ENCODE assay signal across 27 mouse cellular contexts in genomic region chr6:66975522-66975921, GRCm38 (mm10).
DNase-seq lines count a peak whose midpoint lies in the region; ATAC-seq and TF ChIP-seq lines count a peak whose summit lies in the region.
"Had no signal": no experiment of that assay in that cellular context is flagged by ENCODE, and none has a peak within 500 bp of the region (broad histone marks: within the 10 kb centered on the region; RNA-seq: fewer than 3 reads in every experiment).

No protein-coding gene starts in this region.

- no peak overlapping the region for H3K4me3 ChIP-seq in intestine, postnatal 0 days (ENCODE audit: low read depth, low read length)
- no peak overlapping the region for H3K4me3 ChIP-seq in intestine, embryonic 15.5 days (replicated peaks)
- H3K4me3 ChIP-seq in liver, embryonic 11.5 days (ENCODE audit: low read depth, low read length) = no peak overlapping the region
- H3K4me3 ChIP-seq in liver, embryonic 16.5 days (ENCODE audit: low read depth, low read length) = no peak overlapping the region
- no peak overlapping the region for H3K4me3 ChIP-seq in hindbrain, embryonic 13.5 days
- H3K4me3 ChIP-seq: forebrain, embryonic 10.5 days; forebrain, embryonic 15.5 days; heart, embryonic 15.5 days; lung, embryonic 15.5 days; midbrain, embryonic 12.5 days; neural tube, embryonic 13.5 days had no signal

- peak overlapping the region; percentile 54; the same call in 1 of the 2 replicates for H3K27ac ChIP-seq in intestine, postnatal 0 days (ENCODE audit: low read depth, low read length)
- no peak overlapping the region for H3K27ac ChIP-seq in intestine, embryonic 15.5 days
- H3K27ac ChIP-seq in liver, embryonic 11.5 days (ENCODE audit: low read depth, low read length) = no peak overlapping the region
- 0 out of 2 replicates have a peak overlapping the region, but pooled peaks have one; percentile 10 for H3K27ac ChIP-seq in liver, embryonic 16.5 days (ENCODE audit: low read length)
- no peak overlapping the region for H3K27ac ChIP-seq in hindbrain, embryonic 13.5 days
- H3K27ac ChIP-seq: forebrain, embryonic 10.5 days; forebrain, embryonic 15.5 days; heart, embryonic 15.5 days; hindbrain, embryonic 14.5 days; lung, embryonic 15.5 days; midbrain, embryonic 12.5 days; neural tube, embryonic 13.5 days had no signal

- 0 out of 2 replicates have a peak, but pooled peaks have one; percentile 6 for ATAC-seq in intestine, postnatal 0 days
- ATAC-seq in intestine, embryonic 15.5 days = no peak
- peak; percentile 68 for ATAC-seq in liver, embryonic 11.5 days (replicated peaks; ENCODE audit: low FRiP score)
- peak; percentile 59 for ATAC-seq in liver, embryonic 16.5 days (ENCODE audit: low read depth)
- no peak for ATAC-seq in hindbrain, embryonic 13.5 days (ENCODE audit: low FRiP score)
- ATAC-seq: forebrain, embryonic 15.5 days; inflammation-experienced regulatory T-cells, adult 6 months had no signal

- no peak for DNase-seq in liver, embryonic 11.5 days (ENCODE audit: low spot score)
- no peak for DNase-seq in spleen, adult 12 weeks (ENCODE audit: low spot score)
- DNase-seq in ovary, postnatal 14 days (ENCODE audit: low spot score) = no peak
- DNase-seq: adrenal gland, postnatal 14 days; cerebellum, adult 11 months; cerebellum, adult 9-10 months; cerebellum, postnatal 36 days; gastrocnemius, postnatal 10 days; heart, postnatal 4 days; layer of hippocampus, postnatal 36 days; left cerebral cortex, postnatal 4 days; right cerebral cortex, postnatal 14 days; spleen, adult 18-20 months; thymus, adult 2 months; thymus, postnatal 36 days had no signal

- WGBS in intestine, postnatal 0 days = 76% methylated on average over 4 of the region's 4 CpGs
- WGBS in intestine, embryonic 15.5 days = 93% methylated on average over 4 of the region's 4 CpGs
- 74% methylated on average over 4 of the region's 4 CpGs for WGBS in liver, embryonic 11.5 days
- 37% methylated on average over 4 of the region's 4 CpGs for WGBS in liver, embryonic 16.5 days (ENCODE audit: insufficient replicate concordance)
- WGBS in hindbrain, embryonic 13.5 days = 93% methylated on average over 4 of the region's 4 CpGs

- no peaks in the 10 kb centered on the region for H3K27me3 ChIP-seq in intestine, postnatal 0 days (replicated peaks; ENCODE audit: control insufficient read depth, insufficient read depth, low read length)
- no peaks in the 10 kb centered on the region for H3K27me3 ChIP-seq in intestine, embryonic 15.5 days (replicated peaks)
- H3K27me3 ChIP-seq in liver, embryonic 11.5 days (replicated peaks; ENCODE audit: control insufficient read depth, insufficient read depth, low read length) = no peaks in the 10 kb centered on the region
- H3K27me3 ChIP-seq in liver, embryonic 16.5 days (ENCODE audit: control insufficient read depth, insufficient read depth, low read depth, low read length) = no peaks in the 10 kb centered on the region
- no peaks in the 10 kb centered on the region for H3K27me3 ChIP-seq in hindbrain, embryonic 13.5 days
- H3K27me3 ChIP-seq: forebrain, embryonic 15.5 days; heart, embryonic 15.5 days; lung, embryonic 15.5 days; neural tube, embryonic 13.5 days had no signal

- no peaks in the 10 kb centered on the region for H3K36me3 ChIP-seq in intestine, postnatal 0 days (ENCODE audit: control insufficient read depth, insufficient read depth)
- no peaks in the 10 kb centered on the region for H3K36me3 ChIP-seq in intestine, embryonic 15.5 days
- H3K36me3 ChIP-seq in liver, embryonic 11.5 days (ENCODE audit: control insufficient read depth, insufficient read depth, low read length) = no peaks in the 10 kb centered on the region
- H3K36me3 ChIP-seq in liver, embryonic 16.5 days (ENCODE audit: control insufficient read depth, insufficient read depth) = no peaks in the 10 kb centered on the region
- H3K36me3 ChIP-seq in hindbrain, embryonic 13.5 days = no peaks in the 10 kb centered on the region
- H3K36me3 ChIP-seq: forebrain, embryonic 10.5 days; forebrain, embryonic 15.5 days; heart, embryonic 15.5 days; lung, embryonic 15.5 days; midbrain, embryonic 12.5 days; neural tube, embryonic 13.5 days had no signal

- no peak for TF ChIP-seq CTCF in intestine, postnatal 0 days (IDR thresholded peaks at IDR 0.05; ENCODE audit: low read depth)

- H3K4me1 ChIP-seq in intestine, postnatal 0 days (replicated peaks; ENCODE audit: control insufficient read depth, insufficient read depth, low read length) = no peaks in the 10 kb centered on the region
- peaks cover 6% of the 10 kb centered on the region; the same call in 1 of the 2 replicates for H3K4me1 ChIP-seq in intestine, embryonic 15.5 days (replicated peaks)
- peaks cover 20% of the 10 kb centered on the region for H3K4me1 ChIP-seq in liver, embryonic 11.5 days (replicated peaks; ENCODE audit: control insufficient read depth, insufficient read depth, low read length)
- H3K4me1 ChIP-seq in liver, embryonic 16.5 days (ENCODE audit: control insufficient read depth, low read depth, low read length) = peaks cover 38% of the 10 kb centered on the region
- no peaks in the 10 kb centered on the region for H3K4me1 ChIP-seq in hindbrain, embryonic 13.5 days (replicated peaks)

- no peaks in the 10 kb centered on the region for H3K9me3 ChIP-seq in intestine, postnatal 0 days (ENCODE audit: control insufficient read depth)
- no peaks in the 10 kb centered on the region for H3K9me3 ChIP-seq in intestine, embryonic 15.5 days
- no peaks in the 10 kb centered on the region for H3K9me3 ChIP-seq in liver, embryonic 11.5 days (ENCODE audit: control insufficient read depth, low read length)
- H3K9me3 ChIP-seq in liver, embryonic 16.5 days (replicated peaks; ENCODE audit: control insufficient read depth, low read length) = no peaks in the 10 kb centered on the region
- no peaks in the 10 kb centered on the region for H3K9me3 ChIP-seq in hindbrain, embryonic 13.5 days
- H3K9me3 ChIP-seq: forebrain, embryonic 10.5 days; forebrain, embryonic 15.5 days; heart, embryonic 15.5 days; lung, embryonic 15.5 days; midbrain, embryonic 12.5 days; neural tube, embryonic 13.5 days had no signal

- H3K4me2 ChIP-seq in intestine, postnatal 0 days (replicated peaks; ENCODE audit: low read depth) = no peak overlapping the region
- no peak overlapping the region for H3K4me2 ChIP-seq in intestine, embryonic 15.5 days (replicated peaks)
- H3K4me2 ChIP-seq in liver, embryonic 11.5 days = no peak overlapping the region
- H3K4me2 ChIP-seq in liver, embryonic 16.5 days (ENCODE audit: low read depth, low read length) = no peak overlapping the region
- H3K4me2 ChIP-seq in hindbrain, embryonic 13.5 days = no peak overlapping the region
- H3K4me2 ChIP-seq: forebrain, embryonic 15.5 days; heart, embryonic 15.5 days; hindbrain, embryonic 14.5 days; lung, embryonic 15.5 days; midbrain, embryonic 12.5 days; neural tube, embryonic 13.5 days had no signal

- H3K9ac ChIP-seq in intestine, postnatal 0 days (ENCODE audit: low read depth, low read length) = no peak overlapping the region
- no peak overlapping the region for H3K9ac ChIP-seq in intestine, embryonic 15.5 days
- no peak overlapping the region for H3K9ac ChIP-seq in liver, embryonic 11.5 days (ENCODE audit: low read depth, low read length)
- no peak overlapping the region for H3K9ac ChIP-seq in liver, embryonic 16.5 days (ENCODE audit: low read depth, low read length)
- no peak overlapping the region for H3K9ac ChIP-seq in hindbrain, embryonic 13.5 days
- H3K9ac ChIP-seq: forebrain, embryonic 15.5 days; heart, embryonic 15.5 days; hindbrain, embryonic 14.5 days; lung, embryonic 15.5 days; midbrain, embryonic 12.5 days; neural tube, embryonic 13.5 days had no signal

Comparison
In these comparisons a context has a peak if more than half of its experiments do, and no peak if none do; other contexts are left out.
1. ATAC-seq: peak in intestine, postnatal 0 days (single experiment), liver, embryonic 11.5 days (single experiment) and liver, embryonic 16.5 days (single experiment); none in intestine, embryonic 15.5 days (single experiment) and hindbrain, embryonic 13.5 days (single experiment).
2. H3K27ac ChIP-seq: peak in intestine, postnatal 0 days (single experiment) and liver, embryonic 16.5 days (single experiment); none in intestine, embryonic 15.5 days (single experiment), liver, embryonic 11.5 days (single experiment) and hindbrain, embryonic 13.5 days (single experiment).